Mouse (Mus musculus) spleen, adult 2 months (tissue): ENCODE measurements at regions not wholly inside any gene's neighbourhood (a gene's known extent, or its start where the extent isn't known, plus 50 kb on each side); places are given as distances from the start of the nearest gene placed in this dataset.

Experiments used
- CTCF ChIP-seq: fragments of 200-500 bp; IDR thresholded peaks from 2 replicates; pipeline ENCODE4 v1.5.1; 2011; ENCODE audit warnings: mild to moderate bottlenecking, inconsistent platforms; ENCODE audit not compliant: insufficient read depth, insufficient read length, insufficient replicate concordance; ENCODE audit errors: extremely low read depth
- POLR2A ChIP-seq: fragments of 200-500 bp; IDR thresholded peaks from 2 replicates; pipeline ENCODE4 v1.6.1; 2011; ENCODE audit warnings: low read depth, low read length, inconsistent platforms

DNA sequence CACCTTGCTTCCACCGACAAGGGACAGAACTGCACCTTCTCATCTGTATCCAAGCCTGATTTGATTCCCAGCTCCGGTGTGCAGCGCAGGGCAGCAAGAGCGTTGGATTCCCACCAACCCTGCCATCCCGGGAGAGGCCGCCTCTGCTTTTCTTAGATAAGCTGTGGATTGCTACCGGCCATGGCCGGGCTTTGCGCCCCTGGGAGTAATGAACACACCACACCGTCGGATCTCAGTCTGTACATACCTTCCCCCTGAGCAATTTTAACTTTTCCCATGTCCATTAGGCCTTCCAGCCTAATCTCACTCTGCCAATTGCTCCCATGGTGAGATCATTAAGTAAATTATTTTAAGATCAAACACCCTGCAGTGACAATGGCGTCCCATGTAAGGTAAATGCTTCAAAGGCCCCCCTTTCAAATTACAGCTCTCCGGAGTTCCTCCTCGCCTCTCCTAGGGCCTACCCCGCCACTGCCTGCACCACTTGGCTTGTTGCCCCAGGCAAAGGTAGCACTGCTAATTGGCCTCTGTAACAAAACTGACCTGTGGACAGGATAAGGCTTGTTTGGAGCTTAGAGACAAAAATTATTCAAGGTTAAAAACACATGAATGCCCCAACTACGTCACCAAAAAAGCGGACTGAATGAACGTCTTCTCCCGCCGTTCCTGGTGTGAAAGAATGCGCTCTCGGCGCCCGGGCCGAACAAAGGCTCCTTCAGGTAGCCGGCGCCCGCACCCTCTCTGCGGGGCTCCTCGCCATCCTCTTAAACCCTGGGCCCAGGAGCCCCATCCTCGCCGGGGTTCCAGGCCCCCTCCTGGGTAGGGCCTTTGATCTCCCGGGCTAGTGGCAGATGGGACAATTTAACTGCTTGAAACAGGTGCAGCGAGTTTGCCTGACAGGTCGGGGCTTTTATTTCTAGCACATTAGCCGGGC is 228.5 kb upstream of the Sp4 start:
- TF ChIP-seq CTCF (no peak), POLR2A (no peak)
